Mouse (Mus musculus) layer of hippocampus, postnatal 10 days (tissue): ENCODE data around the gene Phkb. TPM values are rescaled to one million over a fixed set of nuclear protein-coding genes. Genes with fewer than 3 reads are reported as not detected.
"Not testable (repeated sequence)": the region's sequence is repeated elsewhere in the genome, so short reads cannot be mapped to it uniquely, and the experiment has no call there.

ENCODE experiments used
- DNase-seq, 2 experiments: peaks; one replicate each; pipeline ENCODE4 v3.0.0; 2021; ENCODE audit warnings: low spot score in 2 of 2
- long read RNA-seq: library from polyadenylated mRNA; stranded (forward); transcript quantifications from one replicate; pipeline ENCODE4 v2.0.0, GENCODE M21; 2023
- total RNA-seq, 2 experiments: library from RNA; stranded (reverse); gene quantifications; 2 replicates each; pipeline ENCODE4 v1.2.3; 2021

Gene Phkb
- total RNA-seq: 10 to 100 TPM; 32.5 to 34.7 TPM
- long read RNA-seq, partial matches to known transcripts: 3 of 12 reads
- long read RNA-seq, other reads (novel, unspliced or antisense): 9 of 12 reads

- peak; percentile 92 to 96 for DNase-seq
These were observed at the start of gene Phkb, which contains the start of gene Itfg1 for GRCm38 (mm10) chr8:85840657-85841488. Phkb (plus strand) TSS chr8:85840959. Itfg1 (minus strand) TSS chr8:85840921.

- DNase-seq: not testable (repeated sequence)
These were observed 44.4 kb upstream of the Phkb start for GRCm38 (mm10) chr8:85796392-85796791.

GRCm38 (mm10) chr8:85800164-85800563 is 40.6 kb upstream of the Phkb start:
- DNase-seq: no peak

- DNase-seq: no peak
These were observed 39.4 kb upstream of the Phkb start for GRCm38 (mm10) chr8:85801408-85801807.

- no peak for DNase-seq
These were observed 27.1 kb upstream of the Phkb start for GRCm38 (mm10) chr8:85813621-85814020.

- DNase-seq: peak in 1 of 2 experiments; percentile 14
These were observed 673 bp upstream of the Phkb start for GRCm38 (mm10) chr8:85839916-85840656.

GRCm38 (mm10) chr8:85841489-85841795 is 683 bp downstream of the Phkb start:
- DNase-seq: peak in 1 of 2 experiments; percentile 5

- no peak for DNase-seq
These were observed 5.1 kb downstream of the Phkb start for GRCm38 (mm10) chr8:85845887-85846286.

GRCm38 (mm10) chr8:85854220-85855123 is 13.7 kb downstream of the Phkb start:
- no peak for DNase-seq

GRCm38 (mm10) chr8:85857227-85857896 is 16.6 kb downstream of the Phkb start:
- not testable (repeated sequence) for DNase-seq

GRCm38 (mm10) chr8:85860612-85861011 is 19.9 kb downstream of the Phkb start:
- DNase-seq: no peak

GRCm38 (mm10) chr8:85862381-85862780 is 21.6 kb downstream of the Phkb start:
- DNase-seq: no peak

GRCm38 (mm10) chr8:85871660-85872059 is 30.9 kb downstream of the Phkb start:
- DNase-seq: no peak

GRCm38 (mm10) chr8:85877976-85878375 is 37.2 kb downstream of the Phkb start:
- no peak for DNase-seq

GRCm38 (mm10) chr8:85879624-85880023 is 38.9 kb downstream of the Phkb start:
- DNase-seq: no peak

GRCm38 (mm10) chr8:85884811-85885210 is 44.1 kb downstream of the Phkb start:
- no peak for DNase-seq

GRCm38 (mm10) chr8:85897636-85898035 is 56.9 kb downstream of the Phkb start:
- DNase-seq: no peak

GRCm38 (mm10) chr8:85924991-85925390 is 84.2 kb downstream of the Phkb start:
- no peak for DNase-seq

- no peak for DNase-seq
These were observed 84.8 kb downstream of the Phkb start for GRCm38 (mm10) chr8:85925574-85925973.

- peak; percentile 6 to 16 for DNase-seq
These were observed 85.3 kb downstream of the Phkb start for GRCm38 (mm10) chr8:85926107-85926506.

- DNase-seq: no peak
These were observed 95.4 kb downstream of the Phkb start for GRCm38 (mm10) chr8:85936148-85936547.
